In the genomic region with DNA sequence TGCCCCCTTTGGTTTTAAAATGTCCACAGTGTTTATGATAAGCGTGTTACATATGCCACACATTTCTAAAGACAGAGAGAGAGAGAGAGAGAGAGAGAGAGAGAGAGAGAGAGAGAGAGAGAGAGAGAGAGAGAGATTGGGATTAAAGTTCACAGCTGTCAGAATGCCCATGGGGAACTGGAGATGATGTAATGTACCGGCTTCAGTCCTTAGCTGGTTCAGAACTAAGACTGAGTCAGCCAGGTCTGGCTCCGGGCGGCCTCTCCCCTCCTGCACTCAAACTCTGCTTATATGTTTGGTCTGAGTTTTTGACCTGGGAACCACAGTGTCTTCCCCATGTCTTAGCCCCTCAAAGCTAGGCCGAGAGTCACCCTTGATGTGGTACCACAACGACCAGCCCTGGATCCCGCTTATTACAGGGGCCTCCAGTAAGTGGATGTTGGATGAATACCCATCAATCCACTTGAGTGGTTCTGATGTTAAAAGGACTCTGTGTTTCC, we compare ENCODE assay signal across 25 mouse cellular contexts. TPM values are rescaled to one million over a fixed set of nuclear protein-coding genes. Genes with fewer than 3 reads are reported as not detected.
DNase-seq lines count a peak whose midpoint lies in the region; ATAC-seq and TF ChIP-seq lines count a peak whose summit lies in the region.
"Had no signal": no experiment of that assay in that cellular context is flagged by ENCODE, and none has a peak within 500 bp of the region (broad histone marks: within the 10 kb centered on the region; RNA-seq: fewer than 3 reads in every experiment).

No protein-coding gene starts in this region.

- TF ChIP-seq CTCF in kidney, adult 2 months (conservative IDR thresholded peaks at IDR 0.05; ENCODE audit: insufficient read depth, insufficient read length, low read depth, low read length) = no peak

- no peaks in the 10 kb centered on the region for H3K36me3 ChIP-seq in kidney, embryonic 16.5 days (ENCODE audit: insufficient read depth, low read length)
- H3K36me3 ChIP-seq in kidney, adult 2 months (ENCODE audit: control insufficient read depth, insufficient read depth, low read length) = no peaks in the 10 kb centered on the region
- H3K36me3 ChIP-seq in embryonic facial prominence, embryonic 15.5 days = no peaks in the 10 kb centered on the region
- no peaks in the 10 kb centered on the region for H3K36me3 ChIP-seq in forebrain, embryonic 16.5 days (ENCODE audit: control insufficient read depth, insufficient read depth)
- H3K36me3 ChIP-seq in midbrain, embryonic 14.5 days (ENCODE audit: control insufficient read depth, insufficient read depth, low read length) = no peaks in the 10 kb centered on the region
- H3K36me3 ChIP-seq: hindbrain, embryonic 15.5 days; limb, embryonic 12.5 days; liver, embryonic 13.5 days; midbrain, embryonic 13.5 days; stomach, embryonic 15.5 days had no signal

- no peak overlapping the region for H3K4me3 ChIP-seq in kidney, embryonic 16.5 days (ENCODE audit: low read length)
- no peak overlapping the region for H3K4me3 ChIP-seq in kidney, adult 2 months (ENCODE audit: insufficient read depth, low read depth, low read length)
- H3K4me3 ChIP-seq in embryonic facial prominence, embryonic 15.5 days (replicated peaks) = no peak overlapping the region
- no peak overlapping the region for H3K4me3 ChIP-seq in forebrain, embryonic 16.5 days (replicated peaks; ENCODE audit: low read length)
- H3K4me3 ChIP-seq in midbrain, embryonic 14.5 days (replicated peaks; ENCODE audit: low read depth, low read length) = no peak overlapping the region
- H3K4me3 ChIP-seq: hindbrain, embryonic 15.5 days; limb, embryonic 12.5 days; liver, embryonic 13.5 days; megakaryocyte, embryonic 14.5 days; midbrain, embryonic 13.5 days; stomach, embryonic 15.5 days had no signal

- H3K27me3 ChIP-seq in kidney, embryonic 16.5 days (ENCODE audit: insufficient read depth, low read length) = no peaks in the 10 kb centered on the region
- H3K27me3 ChIP-seq in kidney, adult 2 months (replicated peaks; ENCODE audit: control insufficient read depth, insufficient read depth, low read length) = no peaks in the 10 kb centered on the region
- H3K27me3 ChIP-seq in embryonic facial prominence, embryonic 15.5 days = peaks cover 8% of the 10 kb centered on the region; the same call in 1 of the 2 replicates
- no peaks in the 10 kb centered on the region for H3K27me3 ChIP-seq in forebrain, embryonic 16.5 days (replicated peaks; ENCODE audit: control insufficient read depth, insufficient read depth, low read length)
- H3K27me3 ChIP-seq in midbrain, embryonic 14.5 days (ENCODE audit: control insufficient read depth, insufficient read depth, low read length) = no peaks in the 10 kb centered on the region

- 60% methylated on average over 7 of the region's 7 CpGs for WGBS in kidney, embryonic 16.5 days
- WGBS in kidney, adult 2 months = 81% methylated on average over 7 of the region's 7 CpGs
- WGBS in embryonic facial prominence, embryonic 15.5 days = 53% methylated on average over 7 of the region's 7 CpGs
- WGBS in forebrain, embryonic 16.5 days = 58% methylated on average over 7 of the region's 7 CpGs
- WGBS in midbrain, embryonic 14.5 days = 82% methylated on average over 7 of the region's 7 CpGs

- no peaks in the 10 kb centered on the region for H3K9me3 ChIP-seq in kidney, embryonic 16.5 days (ENCODE audit: low read length)
- no peaks in the 10 kb centered on the region for H3K9me3 ChIP-seq in embryonic facial prominence, embryonic 15.5 days (replicated peaks)
- no peaks in the 10 kb centered on the region for H3K9me3 ChIP-seq in forebrain, embryonic 16.5 days (ENCODE audit: control insufficient read depth, low read length)
- no peaks in the 10 kb centered on the region for H3K9me3 ChIP-seq in midbrain, embryonic 14.5 days (ENCODE audit: control insufficient read depth, low read length)
- H3K9me3 ChIP-seq: hindbrain, embryonic 15.5 days; limb, embryonic 12.5 days; liver, embryonic 13.5 days; megakaryocyte, embryonic 14.5 days; midbrain, embryonic 13.5 days; stomach, embryonic 15.5 days had no signal

- peak; percentile 35 for DNase-seq in adrenal gland, postnatal 10 days
- DNase-seq in adrenal gland, postnatal 25 days = no peak
- no peak for DNase-seq in kidney, adult 2 months
- DNase-seq in 3T3-L1 (ENCODE audit: low read depth, low spot score) = peak; percentile 54
- no peak for DNase-seq in midbrain, embryonic 14.5 days
- DNase-seq: cerebellum, adult 8-10 months; cerebellum, postnatal 36 days; embryo, embryonic 11 days; gastrocnemius, postnatal 14 days; heart, postnatal 4 days; kidney, adult 9 months; kidney, postnatal 36 days; layer of hippocampus, postnatal 36 days; liver, embryonic 13.5 days; lung, postnatal 10 days; thymus, postnatal 25 days had no signal

- ATAC-seq in kidney, embryonic 16.5 days (ENCODE audit: low FRiP score, low TSS enrichment) = no peak
- ATAC-seq in embryonic facial prominence, embryonic 15.5 days (ENCODE audit: insufficient number of reproducible peaks, low FRiP score, low TSS enrichment, low read depth) = no peak; the same call in 1 of the 2 replicates
- ATAC-seq in forebrain, embryonic 16.5 days = no peak
- ATAC-seq in midbrain, embryonic 14.5 days (ENCODE audit: low FRiP score, low TSS enrichment) = no peak
- ATAC-seq: CD4-positive, CD25-positive, alpha-beta regulatory T cell, adult 4 months; midbrain, embryonic 13.5 days had no signal

- no peak overlapping the region for H3K4me2 ChIP-seq in kidney, embryonic 16.5 days (replicated peaks; ENCODE audit: low read depth, low read length)
- no peak overlapping the region for H3K4me2 ChIP-seq in embryonic facial prominence, embryonic 15.5 days (replicated peaks)
- no peak overlapping the region for H3K4me2 ChIP-seq in forebrain, embryonic 16.5 days (ENCODE audit: low read length)
- no peak overlapping the region for H3K4me2 ChIP-seq in midbrain, embryonic 14.5 days (ENCODE audit: low read length)
- H3K4me2 ChIP-seq: hindbrain, embryonic 15.5 days; limb, embryonic 12.5 days; liver, embryonic 13.5 days; midbrain, embryonic 13.5 days; stomach, embryonic 15.5 days had no signal

- peak overlapping the region; percentile 22; the same call in 1 of the 2 replicates for H3K27ac ChIP-seq in kidney, embryonic 16.5 days (ENCODE audit: low read length)
- H3K27ac ChIP-seq in kidney, adult 2 months (ENCODE audit: insufficient read depth, low read depth, low read length) = no peak overlapping the region
- H3K27ac ChIP-seq in embryonic facial prominence, embryonic 15.5 days (replicated peaks) = 0 out of 2 replicates have a peak overlapping the region, but pooled peaks have one; percentile 17
- no peak overlapping the region for H3K27ac ChIP-seq in forebrain, embryonic 16.5 days (ENCODE audit: low read length)
- no peak overlapping the region for H3K27ac ChIP-seq in midbrain, embryonic 14.5 days (replicated peaks; ENCODE audit: low read depth, low read length)
- H3K27ac ChIP-seq: hindbrain, embryonic 15.5 days; limb, embryonic 12.5 days; liver, embryonic 13.5 days; midbrain, embryonic 13.5 days; stomach, embryonic 15.5 days had no signal

- TF ChIP-seq POLR2A in kidney, adult 2 months (IDR thresholded peaks at IDR 0.05; ENCODE audit: low read depth, low read length) = no peak

- H3K9ac ChIP-seq in kidney, embryonic 16.5 days (replicated peaks; ENCODE audit: low read length) = no peak overlapping the region
- H3K9ac ChIP-seq in embryonic facial prominence, embryonic 15.5 days = no peak overlapping the region
- no peak overlapping the region for H3K9ac ChIP-seq in forebrain, embryonic 16.5 days (replicated peaks; ENCODE audit: low read depth, low read length)
- no peak overlapping the region for H3K9ac ChIP-seq in midbrain, embryonic 14.5 days (replicated peaks; ENCODE audit: low read length)
- H3K9ac ChIP-seq: hindbrain, embryonic 15.5 days; limb, embryonic 12.5 days; liver, embryonic 13.5 days; midbrain, embryonic 13.5 days; stomach, embryonic 15.5 days had no signal

- H3K4me1 ChIP-seq in kidney, embryonic 16.5 days (ENCODE audit: insufficient read depth, low read length) = peaks cover 37% of the 10 kb centered on the region
- no peaks in the 10 kb centered on the region for H3K4me1 ChIP-seq in kidney, adult 2 months (ENCODE audit: control insufficient read depth, insufficient read depth, low read length)
- peaks cover 47% of the 10 kb centered on the region for H3K4me1 ChIP-seq in embryonic facial prominence, embryonic 15.5 days
- no peaks in the 10 kb centered on the region for H3K4me1 ChIP-seq in forebrain, embryonic 16.5 days (replicated peaks; ENCODE audit: control insufficient read depth, insufficient read depth, low read length)
- H3K4me1 ChIP-seq in midbrain, embryonic 14.5 days (ENCODE audit: control insufficient read depth, insufficient read depth, low read length) = no peaks in the 10 kb centered on the region
- H3K4me1 ChIP-seq: midbrain, embryonic 13.5 days had no signal

RNA-seq across cellular contexts. Expression of a gene that starts 55.4 kb away (rescaled TPM):
- 10 to 100 TPM; 27.5 to 31.5 TPM for total RNA-seq in adrenal gland, postnatal 10 days (2021)
- 25.6 and 27.5 TPM in 2 replicates for total RNA-seq in adrenal gland, postnatal 25 days (2021)
- 10.3 TPM in 2 replicates for polyA plus RNA-seq in kidney, embryonic 16.5 days (2015; fragmentation: Nextera tagmentation; extraction: Ambion mirVana)
- 58.5 and 66.9 TPM in 2 replicates for polyA plus RNA-seq in kidney, adult 2 months (2012; rRNA removed)
- 8.0 and 8.1 TPM in 2 replicates for polyA plus RNA-seq in embryonic facial prominence, embryonic 15.5 days (2015; fragmentation: Nextera tagmentation; extraction: Ambion mirVana)
- 0.47 and 0.68 TPM in 2 replicates for polyA plus RNA-seq in forebrain, embryonic 16.5 days (2015; fragmentation: Nextera tagmentation; extraction: Ambion mirVana)
- polyA plus RNA-seq in midbrain, embryonic 14.5 days (2014; fragmentation: Nextera tagmentation; extraction: Ambion mirVana) = 0.69 and 0.83 TPM in 2 replicates
- polyA plus RNA-seq: CD4-positive, CD25-positive, alpha-beta regulatory T cell, adult 4 months had no signal

Comparison
In these comparisons a context has a peak if more than half of its experiments do, and no peak if none do; other contexts are left out.
1. DNase-seq: peak in adrenal gland, postnatal 10 days (single experiment) and 3T3-L1 (single experiment); none in adrenal gland, postnatal 25 days (single experiment), kidney, adult 2 months (single experiment) and midbrain, embryonic 14.5 days (single experiment).
2. H3K27ac ChIP-seq: peak in kidney, embryonic 16.5 days (single experiment) and embryonic facial prominence, embryonic 15.5 days (single experiment); none in kidney, adult 2 months (single experiment), forebrain, embryonic 16.5 days (single experiment) and midbrain, embryonic 14.5 days (single experiment).